Mouse (Mus musculus): ENCODE measurements around the gene Krtap4-13. TPM values are rescaled to one million over a fixed set of nuclear protein-coding genes. Genes with fewer than 3 reads are reported as not detected.
"Not testable (repeated sequence)": the region's sequence is repeated elsewhere in the genome, so short reads cannot be mapped to it uniquely, and the experiment has no call there.

Gene Krtap4-13
- total and polyA plus RNA-seq, 2 experiments from 2014 or later, result not detected

DNA sequence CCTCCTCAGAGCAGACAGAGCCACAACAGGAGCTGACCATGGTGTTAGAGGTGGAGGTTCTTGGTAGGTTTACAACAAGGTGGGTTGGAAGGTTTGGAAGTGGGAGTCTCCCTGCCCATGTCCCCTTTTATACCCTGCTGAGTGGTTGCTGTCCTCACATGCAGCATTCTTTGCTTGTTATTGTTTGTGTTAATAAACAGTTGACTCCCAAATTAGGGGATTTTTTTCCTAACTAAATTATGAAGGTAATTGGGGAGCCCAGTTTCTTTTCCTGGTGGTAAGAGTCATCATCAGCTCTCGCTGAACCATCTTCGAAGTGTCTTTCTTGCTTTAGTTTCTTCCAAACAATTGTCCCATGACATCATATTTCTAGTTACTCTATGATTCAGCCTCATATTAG, 29.1 kb downstream of the Krtap4-13 start, which contains the start of gene Krtap4-8:
Krtap4-8 (minus strand) TSS at position 101 of the 400 bp plus-strand sequence.
- Histone ChIP-seq H3K27me3 (ENCODE audit: control insufficient read depth, insufficient read depth, low read length) (no peaks in the 10 kb centered on the region), H3K4me2 (ENCODE audit: low read depth, low read length) (no peak within 1 kb of the TSS), H3K4me3 (ENCODE audit: low read depth, low read length) (no peak within 1 kb of the TSS), H3K9ac (replicated peaks; ENCODE audit: low read depth, low read length) (no peak within 1 kb of the TSS), H3K9me3 (replicated peaks; ENCODE audit: control insufficient read depth, low read length) (no peaks in the 10 kb centered on the region), H3K27ac (ENCODE audit: low read depth) (no peak within 1 kb of the TSS), H3K4me1 (ENCODE audit: control insufficient read depth, insufficient read depth) (no peaks in the 10 kb centered on the region), H3K36me3 (replicated peaks; ENCODE audit: control insufficient read depth, insufficient read depth, low read length) (no peaks in the 10 kb centered on the region)
- TF ChIP-seq CTCF (IDR thresholded peaks at IDR 0.05; ENCODE audit: low read depth) (no peak), EP300 (IDR thresholded peaks at IDR 0.05; ENCODE audit: low read depth) (no peak)
- WGBS, result 89% methylated on average over 2 of the region's 2 CpGs
- ATAC-seq (ENCODE audit: insufficient read depth, low read depth), result no peak
- DNase-seq (ENCODE audit: low spot score), result no peak

DNA sequence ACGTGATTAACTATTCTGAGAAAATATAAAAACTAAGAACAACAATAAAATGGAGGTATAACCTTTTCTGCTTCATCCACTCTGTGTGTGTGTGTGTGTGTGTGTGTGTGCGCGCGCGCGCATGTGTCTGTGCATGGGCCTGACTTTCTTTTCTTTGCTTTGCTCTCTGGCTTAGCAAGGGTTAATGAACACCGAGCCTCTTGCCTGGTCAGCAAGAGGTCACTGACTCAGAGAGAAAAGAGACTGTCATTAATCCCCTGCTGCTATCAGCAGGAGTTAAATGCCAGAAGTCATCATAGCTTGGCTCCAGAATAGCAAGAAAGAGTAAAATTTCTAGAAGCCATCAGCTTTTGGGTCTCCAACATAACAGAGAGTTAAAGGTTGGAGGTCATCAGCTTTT, 31.3 kb downstream of the Krtap4-13 start:
- ATAC-seq (ENCODE audit: insufficient read depth, low read depth) (no peak), DNase-seq (ENCODE audit: low spot score) (no peak)
- no peaks in the 10 kb centered on the region for H3K9me3 ChIP-seq (replicated peaks; ENCODE audit: control insufficient read depth, low read length)
- H3K36me3 ChIP-seq (replicated peaks; ENCODE audit: control insufficient read depth, insufficient read depth, low read length), result no peaks in the 10 kb centered on the region
- no peak overlapping the region for H3K4me3 ChIP-seq (ENCODE audit: low read depth, low read length)
- no peaks in the 10 kb centered on the region for H3K27me3 ChIP-seq (ENCODE audit: control insufficient read depth, insufficient read depth, low read length)
- no peak overlapping the region for H3K27ac ChIP-seq (ENCODE audit: low read depth)
- no peaks in the 10 kb centered on the region for H3K4me1 ChIP-seq (ENCODE audit: control insufficient read depth, insufficient read depth)
- no peak overlapping the region for H3K9ac ChIP-seq (replicated peaks; ENCODE audit: low read depth, low read length)
- TF ChIP-seq CTCF (IDR thresholded peaks at IDR 0.05; ENCODE audit: low read depth) (no peak), EP300 (IDR thresholded peaks at IDR 0.05; ENCODE audit: low read depth) (no peak)
- H3K4me2 ChIP-seq (ENCODE audit: low read depth, low read length), result no peak overlapping the region
- 67% methylated on average over 7 of the region's 7 CpGs for WGBS

DNA sequence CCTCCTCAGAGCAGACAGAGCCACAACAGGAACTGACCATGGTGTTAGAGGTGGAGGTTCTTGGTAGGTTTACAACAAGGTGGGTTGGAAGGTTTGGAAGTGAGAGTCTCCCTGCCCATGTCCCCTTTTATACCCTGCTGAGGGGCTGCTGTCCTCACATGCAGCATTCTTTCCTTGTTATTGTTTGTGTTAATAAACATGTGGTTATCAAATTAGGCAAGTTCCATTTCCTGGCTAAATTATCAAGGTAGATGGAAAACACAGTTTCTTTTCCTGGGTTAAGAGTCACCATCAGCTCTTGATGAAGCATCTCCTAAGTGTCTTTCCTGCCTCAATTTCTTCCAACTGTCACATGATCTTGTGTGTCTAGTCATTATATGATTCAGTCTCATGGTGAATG, 36.9 kb downstream of the Krtap4-13 start, which contains the start of gene Gm11595:
Gm11595 (minus strand) TSS at position 101 of the 400 bp plus-strand sequence.
- not testable (repeated sequence) for H3K27ac ChIP-seq (ENCODE audit: low read depth); ATAC-seq (ENCODE audit: insufficient read depth, low read depth); H3K27me3 ChIP-seq (ENCODE audit: control insufficient read depth, insufficient read depth, low read length); H3K4me1 ChIP-seq (ENCODE audit: control insufficient read depth, insufficient read depth); H3K4me3 ChIP-seq (ENCODE audit: low read depth, low read length); H3K4me2 ChIP-seq (ENCODE audit: low read depth, low read length); H3K9me3 ChIP-seq (replicated peaks; ENCODE audit: control insufficient read depth, low read length); DNase-seq (ENCODE audit: low spot score); H3K36me3 ChIP-seq (replicated peaks; ENCODE audit: control insufficient read depth, insufficient read depth, low read length); H3K9ac ChIP-seq (replicated peaks; ENCODE audit: low read depth, low read length)

DNA sequence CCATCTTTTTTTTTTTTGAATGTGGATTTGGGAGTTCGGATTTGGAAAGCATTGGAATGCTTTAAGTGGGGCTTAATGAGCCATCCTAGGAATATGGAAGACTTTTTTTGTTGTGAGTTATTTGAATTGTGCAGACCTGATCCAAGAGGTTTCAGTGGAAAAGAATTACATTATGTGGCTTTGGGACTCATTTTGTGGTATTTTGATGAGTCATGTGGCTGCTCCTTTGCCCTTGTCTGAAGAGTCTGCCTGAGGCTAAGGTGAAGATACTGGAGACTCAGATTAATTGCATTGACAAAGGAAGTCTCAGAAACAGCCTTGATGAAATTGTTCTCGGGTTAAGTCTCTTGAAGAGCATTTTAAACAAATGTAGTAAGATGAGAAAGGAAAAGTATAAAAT, 41.3 kb downstream of the Krtap4-13 start:
- TF ChIP-seq CTCF (IDR thresholded peaks at IDR 0.05; ENCODE audit: low read depth), result no peak
- no peak for TF ChIP-seq EP300 (IDR thresholded peaks at IDR 0.05; ENCODE audit: low read depth)
- H3K9ac ChIP-seq (replicated peaks; ENCODE audit: low read depth, low read length), result no peak overlapping the region
- H3K36me3 ChIP-seq (replicated peaks; ENCODE audit: control insufficient read depth, insufficient read depth, low read length), result no peaks in the 10 kb centered on the region
- no peak overlapping the region for H3K4me3 ChIP-seq (ENCODE audit: low read depth, low read length)
- no peak for ATAC-seq (ENCODE audit: insufficient read depth, low read depth)
- WGBS, result 63% methylated on average over 2 of the region's 2 CpGs
- H3K4me2 ChIP-seq (ENCODE audit: low read depth, low read length), result no peak overlapping the region
- no peak for DNase-seq (ENCODE audit: low spot score)
- H3K27me3 ChIP-seq (ENCODE audit: control insufficient read depth, insufficient read depth, low read length), result no peaks in the 10 kb centered on the region
- H3K4me1 ChIP-seq (ENCODE audit: control insufficient read depth, insufficient read depth), result no peaks in the 10 kb centered on the region
- H3K27ac ChIP-seq (ENCODE audit: low read depth), result no peak overlapping the region
- no peaks in the 10 kb centered on the region for H3K9me3 ChIP-seq (replicated peaks; ENCODE audit: control insufficient read depth, low read length)

Other genes starting within 250 kb of the Krtap4-13 start
Only the 30 nearest of the 41 such genes appear.
- gene Krtap2-4, start 195.0 kb downstream of the Krtap4-13 start, total RNA-seq (2014; rRNA removed; ENCODE audit: low replicate concordance), result not detected in 2 replicates
- not detected in 2 replicates for gene Krtap2-4, start 195.0 kb downstream of the Krtap4-13 start, polyA plus RNA-seq (2015; fragmentation: Nextera tagmentation; extraction: Ambion mirVana)
- not detected in 2 replicates for gene Gm11562, start 189.5 kb downstream of the Krtap4-13 start, total RNA-seq (2014; rRNA removed; ENCODE audit: low replicate concordance)
- not detected in 2 replicates for gene Gm11562, start 189.5 kb downstream of the Krtap4-13 start, polyA plus RNA-seq (2015; fragmentation: Nextera tagmentation; extraction: Ambion mirVana)
- not detected in 2 replicates for gene Krtap4-1, start 181.7 kb downstream of the Krtap4-13 start, total RNA-seq (2014; rRNA removed; ENCODE audit: low replicate concordance)
- gene Krtap4-1, start 181.7 kb downstream of the Krtap4-13 start, polyA plus RNA-seq (2015; fragmentation: Nextera tagmentation; extraction: Ambion mirVana), result not detected in 2 replicates
- not detected in 2 replicates for gene Krtap4-2, start 174.8 kb downstream of the Krtap4-13 start, total RNA-seq (2014; rRNA removed; ENCODE audit: low replicate concordance)
- gene Krtap4-2, start 174.8 kb downstream of the Krtap4-13 start, polyA plus RNA-seq (2015; fragmentation: Nextera tagmentation; extraction: Ambion mirVana), result not detected in 2 replicates
- gene Krtap4-7, start 165.8 kb downstream of the Krtap4-13 start, total RNA-seq (2014; rRNA removed; ENCODE audit: low replicate concordance), result not detected in 2 replicates
- gene Krtap4-7, start 165.8 kb downstream of the Krtap4-13 start, polyA plus RNA-seq (2015; fragmentation: Nextera tagmentation; extraction: Ambion mirVana), result not detected in 2 replicates
- gene Gm11555, start 159.7 kb downstream of the Krtap4-13 start, total RNA-seq (2014; rRNA removed; ENCODE audit: low replicate concordance), result not detected in 2 replicates
- gene Gm11555, start 159.7 kb downstream of the Krtap4-13 start, polyA plus RNA-seq (2015; fragmentation: Nextera tagmentation; extraction: Ambion mirVana), result not detected in 2 replicates
- not detected in 2 replicates for gene Gm11563, start 150.9 kb downstream of the Krtap4-13 start, total RNA-seq (2014; rRNA removed; ENCODE audit: low replicate concordance)
- gene Gm11563, start 150.9 kb downstream of the Krtap4-13 start, polyA plus RNA-seq (2015; fragmentation: Nextera tagmentation; extraction: Ambion mirVana), result not detected in 2 replicates
- not detected in 2 replicates for gene Krtap4-6, start 143.9 kb downstream of the Krtap4-13 start, total RNA-seq (2014; rRNA removed; ENCODE audit: low replicate concordance)
- not detected in 2 replicates for gene Krtap4-6, start 143.9 kb downstream of the Krtap4-13 start, polyA plus RNA-seq (2015; fragmentation: Nextera tagmentation; extraction: Ambion mirVana)
- not detected in 2 replicates for gene Gm14190, start 119.2 kb downstream of the Krtap4-13 start, total RNA-seq (2014; rRNA removed; ENCODE audit: low replicate concordance)
- not detected in 2 replicates for gene Gm14190, start 119.2 kb downstream of the Krtap4-13 start, polyA plus RNA-seq (2015; fragmentation: Nextera tagmentation; extraction: Ambion mirVana)
- gene Gm14180, start 75.6 kb downstream of the Krtap4-13 start, total RNA-seq (2014; rRNA removed; ENCODE audit: low replicate concordance), result not detected in 2 replicates
- gene Gm14180, start 75.6 kb downstream of the Krtap4-13 start, polyA plus RNA-seq (2015; fragmentation: Nextera tagmentation; extraction: Ambion mirVana), result not detected in 2 replicates
- not detected in 2 replicates for gene Gm11595, start 37.0 kb downstream of the Krtap4-13 start, total RNA-seq (2014; rRNA removed; ENCODE audit: low replicate concordance)
- gene Gm11595, start 37.0 kb downstream of the Krtap4-13 start, polyA plus RNA-seq (2015; fragmentation: Nextera tagmentation; extraction: Ambion mirVana), result not detected in 2 replicates
- gene Krtap4-8, start 29.2 kb downstream of the Krtap4-13 start, total RNA-seq (2014; rRNA removed; ENCODE audit: low replicate concordance), result not detected in 2 replicates
- not detected in 2 replicates for gene Krtap4-8, start 29.2 kb downstream of the Krtap4-13 start, polyA plus RNA-seq (2015; fragmentation: Nextera tagmentation; extraction: Ambion mirVana)
- gene Krtap4-9, start 24.7 kb downstream of the Krtap4-13 start, total RNA-seq (2014; rRNA removed; ENCODE audit: low replicate concordance), result not detected in 2 replicates
- gene Krtap4-9, start 24.7 kb downstream of the Krtap4-13 start, polyA plus RNA-seq (2015; fragmentation: Nextera tagmentation; extraction: Ambion mirVana), result not detected in 2 replicates
- gene Gm11596, start 16.4 kb downstream of the Krtap4-13 start, total RNA-seq (2014; rRNA removed; ENCODE audit: low replicate concordance), result not detected in 2 replicates
- not detected in 2 replicates for gene Gm11596, start 16.4 kb downstream of the Krtap4-13 start, polyA plus RNA-seq (2015; fragmentation: Nextera tagmentation; extraction: Ambion mirVana)
- not detected in 2 replicates for gene Gm11569, start 11.0 kb downstream of the Krtap4-13 start, total RNA-seq (2014; rRNA removed; ENCODE audit: low replicate concordance)
- not detected in 2 replicates for gene Gm11569, start 11.0 kb downstream of the Krtap4-13 start, polyA plus RNA-seq (2015; fragmentation: Nextera tagmentation; extraction: Ambion mirVana)
- gene Gm11554, start 5.4 kb downstream of the Krtap4-13 start, total RNA-seq (2014; rRNA removed; ENCODE audit: low replicate concordance), result not detected in 2 replicates
- gene Gm11554, start 5.4 kb downstream of the Krtap4-13 start, polyA plus RNA-seq (2015; fragmentation: Nextera tagmentation; extraction: Ambion mirVana), result not detected in 2 replicates
- gene Gm11564, start 5.8 kb upstream of the Krtap4-13 start, total RNA-seq (2014; rRNA removed; ENCODE audit: low replicate concordance), result not detected in 2 replicates
- gene Gm11564, start 5.8 kb upstream of the Krtap4-13 start, polyA plus RNA-seq (2015; fragmentation: Nextera tagmentation; extraction: Ambion mirVana), result not detected in 2 replicates
- not detected in 2 replicates for gene 2300003K06Rik, start 28.2 kb upstream of the Krtap4-13 start, total RNA-seq (2014; rRNA removed; ENCODE audit: low replicate concordance)
- not detected in 2 replicates for gene 2300003K06Rik, start 28.2 kb upstream of the Krtap4-13 start, polyA plus RNA-seq (2015; fragmentation: Nextera tagmentation; extraction: Ambion mirVana)
- gene Krtap4-16, start 41.7 kb upstream of the Krtap4-13 start, total RNA-seq (2014; rRNA removed; ENCODE audit: low replicate concordance), result not detected in 2 replicates
- gene Krtap4-16, start 41.7 kb upstream of the Krtap4-13 start, polyA plus RNA-seq (2015; fragmentation: Nextera tagmentation; extraction: Ambion mirVana), result not detected in 2 replicates
- gene Gm11568, start 48.0 kb upstream of the Krtap4-13 start, total RNA-seq (2014; rRNA removed; ENCODE audit: low replicate concordance), result not detected in 2 replicates
- not detected in 2 replicates for gene Gm11568, start 48.0 kb upstream of the Krtap4-13 start, polyA plus RNA-seq (2015; fragmentation: Nextera tagmentation; extraction: Ambion mirVana)
- not detected in 2 replicates for gene Gm11559, start 54.6 kb upstream of the Krtap4-13 start, total RNA-seq (2014; rRNA removed; ENCODE audit: low replicate concordance)
- gene Gm11559, start 54.6 kb upstream of the Krtap4-13 start, polyA plus RNA-seq (2015; fragmentation: Nextera tagmentation; extraction: Ambion mirVana), result not detected in 2 replicates
- not detected in 2 replicates for gene Krtap9-1, start 63.5 kb upstream of the Krtap4-13 start, total RNA-seq (2014; rRNA removed; ENCODE audit: low replicate concordance)
- gene Krtap9-1, start 63.5 kb upstream of the Krtap4-13 start, polyA plus RNA-seq (2015; fragmentation: Nextera tagmentation; extraction: Ambion mirVana), result not detected in 2 replicates
- gene Gm11567, start 69.3 kb upstream of the Krtap4-13 start, total RNA-seq (2014; rRNA removed; ENCODE audit: low replicate concordance), result not detected in 2 replicates
- gene Gm11567, start 69.3 kb upstream of the Krtap4-13 start, polyA plus RNA-seq (2015; fragmentation: Nextera tagmentation; extraction: Ambion mirVana), result not detected in 2 replicates
- gene Krtap31-1, start 98.0 kb upstream of the Krtap4-13 start, total RNA-seq (2014; rRNA removed; ENCODE audit: low replicate concordance), result not detected in 2 replicates
- not detected in 2 replicates for gene Krtap31-1, start 98.0 kb upstream of the Krtap4-13 start, polyA plus RNA-seq (2015; fragmentation: Nextera tagmentation; extraction: Ambion mirVana)
- gene Gm11565, start 104.9 kb upstream of the Krtap4-13 start, total RNA-seq (2014; rRNA removed; ENCODE audit: low replicate concordance), result not detected in 2 replicates
- not detected in 2 replicates for gene Gm11565, start 104.9 kb upstream of the Krtap4-13 start, polyA plus RNA-seq (2015; fragmentation: Nextera tagmentation; extraction: Ambion mirVana)
- gene Krtap31-2, start 126.4 kb upstream of the Krtap4-13 start, total RNA-seq (2014; rRNA removed; ENCODE audit: low replicate concordance), result not detected in 2 replicates
- not detected in 2 replicates for gene Krtap31-2, start 126.4 kb upstream of the Krtap4-13 start, polyA plus RNA-seq (2015; fragmentation: Nextera tagmentation; extraction: Ambion mirVana)
- gene Krtap9-5, start 138.6 kb upstream of the Krtap4-13 start, total RNA-seq (2014; rRNA removed; ENCODE audit: low replicate concordance), result not detected in 2 replicates
- gene Krtap9-5, start 138.6 kb upstream of the Krtap4-13 start, polyA plus RNA-seq (2015; fragmentation: Nextera tagmentation; extraction: Ambion mirVana), result not detected in 2 replicates
- gene Krtap29-1, start 169.2 kb upstream of the Krtap4-13 start, total RNA-seq (2014; rRNA removed; ENCODE audit: low replicate concordance), result not detected in 2 replicates
- not detected in 2 replicates for gene Krtap29-1, start 169.2 kb upstream of the Krtap4-13 start, polyA plus RNA-seq (2015; fragmentation: Nextera tagmentation; extraction: Ambion mirVana)
- not detected in 2 replicates for gene Krtap16-1, start 176.7 kb upstream of the Krtap4-13 start, total RNA-seq (2014; rRNA removed; ENCODE audit: low replicate concordance)
- gene Krtap16-1, start 176.7 kb upstream of the Krtap4-13 start, polyA plus RNA-seq (2015; fragmentation: Nextera tagmentation; extraction: Ambion mirVana), result not detected in 2 replicates
- gene Krtap17-1, start 184.1 kb upstream of the Krtap4-13 start, total RNA-seq (2014; rRNA removed; ENCODE audit: low replicate concordance), result not detected in 2 replicates
- not detected in 2 replicates for gene Krtap17-1, start 184.1 kb upstream of the Krtap4-13 start, polyA plus RNA-seq (2015; fragmentation: Nextera tagmentation; extraction: Ambion mirVana)

Measured in heart, postnatal 0 days (tissue).